Mouse (Mus musculus): Measurements from ENCODE around the gene Bahcc1.

Bahcc1 gene

DNA sequence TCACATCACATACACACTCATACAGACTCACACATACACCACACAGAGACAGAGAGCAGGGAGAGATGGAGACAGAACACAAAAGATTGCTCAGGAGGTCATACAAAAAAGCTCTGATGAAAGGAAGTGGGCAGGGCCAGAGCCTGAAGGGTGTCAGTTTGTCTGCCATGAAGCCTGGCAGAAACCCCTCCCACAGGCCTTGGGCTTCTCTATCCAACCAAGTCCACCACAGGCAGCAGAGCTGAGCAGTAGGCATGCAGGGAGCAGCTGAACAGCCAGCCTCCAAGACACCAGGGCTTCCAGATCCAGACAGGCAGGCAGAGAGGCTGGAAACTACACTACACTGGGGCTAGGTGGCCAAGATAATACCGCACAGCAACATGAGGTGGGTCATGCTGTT, 61.0 kb downstream of the Bahcc1 start:
- no peak for DNase-seq (ENCODE audit: extremely low read depth, low read depth)

- DNase-seq (ENCODE audit: extremely low read depth, low read depth), result no peak
Observed at GRCm38 (mm10) chr11:120296305-120297144, 63.8 kb downstream of the Bahcc1 start.

DNA sequence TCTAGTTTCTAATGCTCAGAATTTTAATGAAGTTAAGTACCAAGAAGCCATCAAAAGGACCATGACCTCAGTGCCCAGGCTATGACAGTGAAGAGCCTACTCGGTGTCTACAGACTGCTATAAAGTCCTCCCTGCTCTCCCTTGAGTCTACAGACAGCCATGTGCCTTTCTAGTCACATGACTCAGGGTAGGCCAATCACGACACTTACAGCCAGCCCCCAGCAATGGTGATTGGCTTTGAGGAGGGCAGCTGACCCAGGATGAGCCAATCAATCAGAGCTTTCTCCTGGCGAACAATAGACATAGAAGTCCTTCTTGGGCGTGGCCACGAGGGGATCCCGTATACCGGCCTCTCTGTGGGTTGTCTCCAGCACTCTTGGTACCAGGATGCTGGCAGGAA, 65.0 kb downstream of the Bahcc1 start:
- no peak for DNase-seq (ENCODE audit: extremely low read depth, low read depth)

DNA sequence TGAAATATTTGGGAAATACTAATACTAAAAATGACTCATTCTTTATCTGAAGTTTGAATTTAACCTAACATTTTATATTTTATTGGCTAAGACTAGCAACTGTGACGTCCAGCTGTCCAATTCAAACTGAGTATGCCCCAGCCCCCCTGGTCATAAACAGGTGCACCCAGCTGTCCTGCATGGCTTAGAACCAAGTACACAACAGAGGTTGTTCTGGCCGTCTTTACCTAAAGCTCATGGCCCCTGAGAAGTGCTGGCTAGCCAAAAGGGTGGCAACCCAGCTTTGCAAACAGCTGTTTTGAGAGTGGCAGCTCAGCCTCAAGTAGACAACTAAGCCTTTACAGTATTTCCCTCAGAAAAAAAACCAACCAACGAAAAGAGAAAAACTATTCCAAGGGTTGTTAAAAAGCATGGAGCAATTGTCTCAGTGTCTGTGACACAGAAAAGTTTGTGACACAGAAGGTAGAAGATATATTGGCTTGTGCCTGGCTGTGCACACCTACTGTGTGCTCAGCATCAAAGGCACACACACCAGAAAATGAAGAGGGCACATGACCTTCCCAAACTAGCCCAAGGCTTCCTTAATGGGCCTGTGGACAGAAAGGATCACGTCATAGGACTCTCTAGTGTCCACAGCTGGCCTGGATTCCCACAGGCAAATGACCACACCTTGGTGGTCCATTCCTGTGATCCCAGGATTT, 65.8 kb downstream of the Bahcc1 start:
- DNase-seq (ENCODE audit: extremely low read depth, low read depth), result no peak

GRCm38 (mm10) chr11:120299484-120299883, 66.7 kb downstream of the Bahcc1 start:
- no peak for DNase-seq (ENCODE audit: extremely low read depth, low read depth)

GRCm38 (mm10) chr11:120303119-120303518, 70.4 kb downstream of the Bahcc1 start:
- no peak for DNase-seq (ENCODE audit: extremely low read depth, low read depth)

DNA sequence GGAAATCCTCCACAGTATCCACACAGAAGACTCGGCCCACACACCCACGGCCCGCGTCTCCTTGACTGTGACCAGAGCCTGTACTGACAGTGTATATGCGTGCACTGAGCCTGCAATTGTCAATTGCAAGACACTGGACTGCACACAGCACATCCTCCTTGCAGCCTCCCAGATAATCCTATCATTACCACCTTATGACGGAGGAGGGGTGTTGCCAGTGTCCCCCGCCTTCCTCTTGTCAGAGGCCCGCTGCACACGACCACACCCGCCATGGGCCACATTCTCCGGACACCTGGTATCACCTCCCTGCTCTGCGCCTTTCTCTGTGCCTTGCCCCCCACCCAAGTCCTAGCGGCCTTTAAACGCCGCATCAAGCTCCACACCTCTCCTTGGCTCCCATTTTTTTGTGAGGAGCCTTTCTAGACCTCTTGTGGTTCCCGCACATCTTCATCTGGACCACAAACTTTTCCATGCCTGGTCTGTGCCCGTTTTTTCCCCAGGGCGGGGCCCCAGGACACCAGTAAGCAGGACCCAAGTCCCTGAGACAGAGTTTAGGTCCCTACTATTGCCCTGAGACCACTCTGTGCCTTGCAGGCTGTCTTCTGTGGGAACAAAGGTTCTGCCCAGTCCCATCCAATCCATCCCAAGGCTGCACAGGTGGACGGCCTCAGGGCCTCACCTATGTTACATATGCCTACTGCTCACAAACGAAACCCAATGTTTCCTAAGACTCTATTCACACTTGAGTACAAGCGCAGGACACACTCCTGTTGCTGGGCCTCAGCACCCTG, 71.0 kb downstream of the Bahcc1 start:
- no peak for DNase-seq (ENCODE audit: extremely low read depth, low read depth)

- DNase-seq (ENCODE audit: extremely low read depth, low read depth), result no peak
Observed at GRCm38 (mm10) chr11:120304350-120304694, 71.6 kb downstream of the Bahcc1 start.

GRCm38 (mm10) chr11:120304886-120305534, 72.3 kb downstream of the Bahcc1 start:
- DNase-seq (ENCODE audit: extremely low read depth, low read depth), result peak; percentile 89

GRCm38 (mm10) chr11:120305535-120306365, 73.0 kb downstream of the Bahcc1 start:
- no peak for DNase-seq (ENCODE audit: extremely low read depth, low read depth)

GRCm38 (mm10) chr11:120306366-120307131, 73.8 kb downstream of the Bahcc1 start:
- DNase-seq (ENCODE audit: extremely low read depth, low read depth), result no peak

- no peak for DNase-seq (ENCODE audit: extremely low read depth, low read depth)
Observed at GRCm38 (mm10) chr11:120307132-120307413, 74.3 kb downstream of the Bahcc1 start.

GRCm38 (mm10) chr11:120307566-120308430, 75.1 kb downstream of the Bahcc1 start:
- DNase-seq (ENCODE audit: extremely low read depth, low read depth), result peak; percentile 67

- DNase-seq (ENCODE audit: extremely low read depth, low read depth), result no peak
Observed at GRCm38 (mm10) chr11:120308441-120309320, 75.9 kb downstream of the Bahcc1 start.

- peak; percentile 78 for DNase-seq (ENCODE audit: extremely low read depth, low read depth)
Observed at GRCm38 (mm10) chr11:120310813-120311312, 78.1 kb downstream of the Bahcc1 start.

DNA sequence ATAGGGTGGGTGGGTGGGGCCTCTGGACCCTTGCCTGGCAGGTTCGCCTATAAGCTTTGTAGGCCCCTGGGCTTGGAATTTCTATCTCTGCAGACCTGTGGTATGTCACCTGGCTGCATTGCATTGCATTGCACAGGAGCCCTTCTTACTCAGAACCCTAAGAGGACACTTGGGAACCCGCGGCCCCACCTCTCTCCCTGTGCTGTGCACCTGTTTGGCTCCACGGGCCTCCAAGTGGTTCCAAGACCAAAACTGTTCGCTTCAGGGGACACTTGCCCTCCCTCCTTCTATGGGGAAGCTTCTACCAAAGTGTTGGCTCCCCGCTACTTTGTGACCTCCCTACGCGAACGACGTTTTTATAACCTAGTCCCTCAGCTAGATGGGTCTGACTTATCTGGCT, 78.8 kb downstream of the Bahcc1 start:
- no peak for DNase-seq (ENCODE audit: extremely low read depth, low read depth)

GRCm38 (mm10) chr11:120312069-120312468, 79.3 kb downstream of the Bahcc1 start:
- no peak for DNase-seq (ENCODE audit: extremely low read depth, low read depth)

Data from MEL-GATA-1-ER (cell line).